Mouse (Mus musculus): Measurements from ENCODE around the gene Tet3.

- no peak for TF ChIP-seq CTCF (IDR thresholded peaks at IDR 0.05; ENCODE audit: low read depth, low read length)
- no peak for TF ChIP-seq POLR2A (IDR thresholded peaks at IDR 0.05; ENCODE audit: borderline replicate concordance, low read depth, low read length)
Observed at GRCm38 (mm10) chr6:83447031-83447430, 11.9 kb downstream of the Tet3 start.
